Mouse (Mus musculus) macrophage (primary cell): Measurements from ENCODE around the gene Sall2. TPM values are rescaled to one million over a fixed set of nuclear protein-coding genes. Genes with fewer than 3 reads are reported as not detected.
"Not testable (repeated sequence)": the region's sequence is repeated elsewhere in the genome, so short reads cannot be mapped to it uniquely, and the experiment has no call there.

Source experiments
- H3K27ac ChIP-seq: fragments of 350-480 bp; formaldehyde crosslinking; 2 replicates; pipeline ENCODE4 v1.9.0; 2021
- H3K36me3 ChIP-seq: fragments of 350-480 bp; formaldehyde crosslinking; 2 replicates; pipeline ENCODE4 v1.9.0; 2021; ENCODE audit errors: inconsistent target
- H3K4me3 ChIP-seq: fragments of 350-480 bp; formaldehyde crosslinking; 2 replicates; pipeline ENCODE4 v1.9.0; 2021; ENCODE audit errors: inconsistent target
- H3K79me2 ChIP-seq: fragments of 350-480 bp; formaldehyde crosslinking; 2 replicates; pipeline ENCODE4 v1.9.0; 2021; ENCODE audit errors: inconsistent target
- WGBS: methylation state at CpG from one replicate; pipeline ENCODE4 v1.1.7; 2026; ENCODE audit warnings: inconsistent platforms; ENCODE audit not compliant: missing documents; 5-methylcytosine and 5-hydroxymethylcytosine counted together
- polyA plus RNA-seq: library from polyadenylated mRNA; stranded (reverse); fragments of 250-400 nt; gene quantifications from 3 replicates; pipeline ENCODE4 v1.2.4, GENCODE M21; 2018; ENCODE audit warnings: inconsistent platforms

Sall2 gene
- polyA plus RNA-seq, 1 experiment from 2014 or later, result 0.27 TPM

- Histone ChIP-seq H3K27ac (no peak overlapping the region), H3K4me3 (no peak overlapping the region), H3K79me2 (no peaks in the 10 kb centered on the region), H3K36me3 (no peaks in the 10 kb centered on the region)
- WGBS, result 72% methylated on average over 8 of the region's 8 CpGs
These were observed 13.8 kb downstream of the Sall2 start for GRCm38 (mm10) chr14:52314808-52315150.

GRCm38 (mm10) chr14:52313931-52314807, 14.4 kb downstream of the Sall2 start:
- 48% methylated on average over 26 of the region's 26 CpGs for WGBS
- no peak overlapping the region for H3K27ac ChIP-seq
- no peaks in the 10 kb centered on the region for H3K36me3 ChIP-seq
- H3K4me3 ChIP-seq, result no peak overlapping the region
- no peaks in the 10 kb centered on the region for H3K79me2 ChIP-seq

- Histone ChIP-seq H3K36me3 (no peaks in the 10 kb centered on the region), H3K79me2 (no peaks in the 10 kb centered on the region), H3K27ac (no peak overlapping the region), H3K4me3 (no peak overlapping the region)
- WGBS, result 100% methylated on average over 2 of the region's 2 CpGs
These were observed 17.7 kb downstream of the Sall2 start for GRCm38 (mm10) chr14:52310906-52311305.

GRCm38 (mm10) chr14:52310343-52310742, 18.2 kb downstream of the Sall2 start:
- not testable (repeated sequence) for H3K36me3 ChIP-seq, H3K79me2 ChIP-seq, H3K4me3 ChIP-seq, H3K27ac ChIP-seq
- WGBS, result 100% methylated on average over 6 of the region's 6 CpGs

- H3K27ac ChIP-seq, result no peak overlapping the region
- 88% methylated on average over 2 of the region's 2 CpGs for WGBS
- H3K79me2 ChIP-seq, result peaks cover 34% of the 10 kb centered on the region
- no peaks in the 10 kb centered on the region for H3K36me3 ChIP-seq
- no peak overlapping the region for H3K4me3 ChIP-seq
These were observed 22.5 kb downstream of the Sall2 start for GRCm38 (mm10) chr14:52306100-52306499.

DNA sequence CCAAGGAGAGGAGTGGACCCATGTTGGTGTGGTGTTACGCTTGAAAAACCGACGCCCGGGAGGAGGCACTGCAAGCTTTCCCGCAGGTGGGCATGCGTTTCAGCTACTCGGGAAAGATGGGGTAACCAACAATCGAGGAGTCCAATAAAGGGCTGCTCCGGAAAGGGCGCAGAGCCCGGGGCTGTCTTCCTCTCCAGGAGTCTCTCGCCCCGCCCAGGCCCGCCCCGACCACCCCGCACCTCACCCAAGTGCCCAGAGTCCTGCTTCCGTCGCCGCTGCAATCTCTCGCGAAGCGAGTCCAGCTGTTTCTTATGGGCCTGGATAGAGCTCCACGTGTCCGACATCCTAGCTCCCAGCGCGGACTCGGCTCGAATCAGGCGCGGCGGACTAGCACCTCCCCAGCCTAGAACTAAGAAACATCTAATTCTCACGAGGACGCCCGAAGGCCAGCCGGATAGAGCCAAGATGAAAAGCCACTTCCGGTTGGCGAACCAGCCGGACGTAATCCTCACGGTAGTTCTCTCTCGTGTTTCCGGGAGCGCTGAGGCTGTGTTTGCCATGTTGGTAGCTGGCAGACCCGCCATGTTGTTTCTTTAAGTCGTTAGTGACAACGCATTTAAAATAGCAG, 23.8 kb downstream of the Sall2 start, which contains the start of gene Mettl3:
TSS of gene Mettl3 (minus strand) at position 485 of the 628 bp plus-strand sequence.
- peak within 1 kb of the TSS; percentile 74 for H3K27ac ChIP-seq
- WGBS, result 1% methylated on average over 42 of the region's 46 CpGs
- peak within 1 kb of the TSS; percentile 90 for H3K4me3 ChIP-seq
- H3K36me3 ChIP-seq, result peaks cover 7% of the 10 kb centered on the region; the same call in 1 of the 2 replicates
- peaks cover 37% of the 10 kb centered on the region for H3K79me2 ChIP-seq

- not testable (repeated sequence) for H3K4me3 ChIP-seq, H3K27ac ChIP-seq
- H3K79me2 ChIP-seq, result peaks cover 37% of the 10 kb centered on the region
- WGBS, result no CpG with 5 or more reads among the region's 3 CpGs
- peaks cover 18% of the 10 kb centered on the region; the same call in 1 of the 2 replicates for H3K36me3 ChIP-seq
These were observed 25.0 kb downstream of the Sall2 start for GRCm38 (mm10) chr14:52303517-52303916.

DNA sequence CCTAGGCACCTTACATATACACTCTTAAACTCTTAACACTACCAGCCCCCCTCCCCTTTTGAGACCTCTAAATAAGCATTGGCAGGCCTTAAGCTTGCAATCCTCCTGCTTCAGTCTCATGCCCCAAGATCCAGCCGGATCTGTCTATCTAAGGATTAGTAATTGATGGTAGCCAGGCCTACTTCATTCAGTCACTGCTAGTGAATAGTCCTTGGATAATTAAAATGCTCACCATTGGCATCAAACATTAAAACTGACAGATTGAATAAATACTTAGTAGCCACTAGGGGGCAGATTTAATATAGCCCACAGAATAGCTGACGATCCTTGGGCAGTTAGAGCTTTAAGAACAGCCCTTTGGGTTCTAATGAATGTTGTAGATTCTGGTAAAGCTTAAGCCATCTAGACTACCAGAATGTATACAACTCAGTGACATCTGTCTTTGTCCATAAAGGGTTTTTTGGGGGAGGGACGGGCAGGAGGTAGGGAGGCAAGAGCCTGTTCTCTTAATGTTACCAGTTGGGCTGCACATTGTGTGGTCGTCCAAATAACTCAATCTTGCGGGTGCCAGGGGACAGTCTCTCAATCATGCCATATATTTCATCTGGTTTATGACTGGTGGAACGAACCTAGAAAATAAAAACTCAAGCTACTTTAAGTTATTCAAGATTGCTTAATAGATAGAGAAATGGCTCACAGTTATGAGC, 32.9 kb downstream of the Sall2 start:
- Histone ChIP-seq H3K4me3 (no peak overlapping the region), H3K36me3 (peaks cover 77% of the 10 kb centered on the region), H3K27ac (no peak overlapping the region), H3K79me2 (no peaks in the 10 kb centered on the region; the same call in 1 of the 2 replicates)
- WGBS, result 88% methylated on average over 5 of the region's 6 CpGs

GRCm38 (mm10) chr14:52284191-52284590, 44.4 kb downstream of the Sall2 start:
- Histone ChIP-seq H3K36me3 (peaks cover 48% of the 10 kb centered on the region), H3K4me3 (no peak overlapping the region), H3K79me2 (peaks cover 64% of the 10 kb centered on the region), H3K27ac (no peak overlapping the region)
- WGBS, result 93% methylated on average over 3 of the region's 3 CpGs

DNA sequence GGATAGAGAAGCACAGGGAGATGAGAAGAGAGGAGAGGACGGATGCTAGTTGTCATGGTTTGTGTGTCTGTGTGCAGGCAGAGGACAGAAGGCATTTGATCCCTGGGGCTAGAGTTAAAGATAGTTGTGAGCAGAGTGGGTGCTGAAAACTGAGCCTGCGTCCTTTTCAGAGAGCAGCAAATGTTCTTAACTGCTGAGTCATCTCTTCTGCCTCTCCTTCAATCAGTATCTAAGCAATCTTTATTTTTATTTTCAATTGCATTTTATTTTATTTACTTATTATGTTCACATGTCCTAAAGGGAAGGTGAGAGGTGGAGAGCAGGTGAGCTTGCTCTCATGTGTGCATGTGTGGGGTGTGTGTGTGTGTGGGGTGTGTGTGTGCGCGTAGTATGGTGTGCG, 44.9 kb downstream of the Sall2 start:
- Histone ChIP-seq H3K27ac (no peak overlapping the region), H3K79me2 (peaks cover 64% of the 10 kb centered on the region), H3K4me3 (no peak overlapping the region), H3K36me3 (peaks cover 45% of the 10 kb centered on the region)
- WGBS, result 100% methylated on average over 2 of the region's 5 CpGs

GRCm38 (mm10) chr14:52279747-52280120, 48.8 kb downstream of the Sall2 start:
- under 1% methylated on average over 19 of the region's 21 CpGs for WGBS
- Histone ChIP-seq H3K79me2 (peaks cover 57% of the 10 kb centered on the region), H3K36me3 (peaks cover 10% of the 10 kb centered on the region; the same call in 1 of the 2 replicates), H3K4me3 (peak overlapping the region; percentile 71), H3K27ac (peak overlapping the region; percentile 64)

DNA sequence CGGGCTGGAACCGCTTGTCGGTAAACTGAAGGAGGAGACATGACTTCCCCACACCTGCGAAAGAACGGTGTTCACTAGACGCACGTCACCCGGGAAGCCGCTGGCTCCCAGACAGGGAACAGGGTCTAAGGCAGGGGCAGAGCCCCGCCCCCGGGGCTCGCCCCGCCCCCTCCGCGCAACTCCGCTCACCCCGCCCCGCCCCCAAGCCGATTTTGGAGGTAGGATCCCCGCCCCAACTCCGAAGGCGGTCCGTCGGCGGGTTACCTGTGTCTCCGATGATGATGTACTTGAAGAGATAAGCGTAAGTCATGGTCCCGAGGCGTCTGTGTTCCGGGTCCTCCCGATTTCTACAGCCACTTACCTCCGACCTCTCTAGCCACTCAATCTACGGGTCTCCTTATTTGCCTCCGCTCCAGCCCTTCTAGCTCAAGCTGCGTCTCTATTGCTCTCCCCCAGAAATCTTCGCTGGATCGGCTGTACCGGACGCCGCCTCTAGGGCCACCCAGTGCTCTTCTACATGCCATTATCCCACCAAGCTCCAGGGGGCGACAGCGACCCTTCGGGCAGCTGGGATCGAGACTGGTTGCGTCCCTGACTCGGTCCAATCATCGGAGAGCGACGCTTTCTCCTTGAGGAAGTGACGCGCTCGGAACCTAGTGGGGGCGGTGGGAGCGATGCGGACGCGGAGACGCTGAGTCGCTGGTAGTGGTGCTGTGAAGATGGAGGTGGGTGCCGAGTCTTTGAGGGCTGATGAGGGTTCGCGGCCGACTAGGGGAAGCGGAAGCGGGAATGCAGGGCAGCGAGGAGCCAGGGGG, 49.4 kb downstream of the Sall2 start, which contains the start of the genes Tox4 and Rab2b:
TSS of gene Tox4 (plus strand) at position 215 of the 815 bp plus-strand sequence.
TSS of gene Rab2b (minus strand) at position 614 of the 815 bp plus-strand sequence.
- Histone ChIP-seq H3K36me3 (peaks cover 6% of the 10 kb centered on the region; the same call in 1 of the 2 replicates), H3K79me2 (peaks cover 51% of the 10 kb centered on the region), H3K27ac (peak within 1 kb of the TSS; percentile 64), H3K4me3 (peak within 1 kb of the TSS; percentile 71)
- WGBS, result under 1% methylated on average over 60 of the region's 66 CpGs

DNA sequence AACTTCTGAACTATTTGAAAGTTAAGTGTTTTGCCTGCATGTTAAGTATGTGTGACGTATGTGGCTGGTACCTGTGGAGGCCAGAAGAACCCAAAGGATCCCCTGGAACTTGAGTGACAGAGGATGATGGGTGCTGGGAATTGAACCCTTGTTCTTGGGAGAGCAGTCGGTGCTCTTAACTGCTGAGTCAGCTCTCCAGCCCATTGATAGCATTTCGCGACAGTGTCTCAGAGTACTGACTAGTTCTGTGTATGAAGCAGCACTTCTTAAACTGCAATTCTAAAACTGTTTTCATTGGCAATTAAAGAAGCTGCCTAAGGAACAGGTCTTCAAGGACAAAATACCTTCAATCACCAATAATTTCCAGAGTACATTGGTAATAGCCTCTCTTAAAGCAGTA, 51.4 kb downstream of the Sall2 start:
- Histone ChIP-seq H3K4me3 (no peak overlapping the region), H3K36me3 (no peaks in the 10 kb centered on the region), H3K79me2 (peaks cover 32% of the 10 kb centered on the region), H3K27ac (no peak overlapping the region)
- 98% methylated on average over 4 of the region's 4 CpGs for WGBS

DNA sequence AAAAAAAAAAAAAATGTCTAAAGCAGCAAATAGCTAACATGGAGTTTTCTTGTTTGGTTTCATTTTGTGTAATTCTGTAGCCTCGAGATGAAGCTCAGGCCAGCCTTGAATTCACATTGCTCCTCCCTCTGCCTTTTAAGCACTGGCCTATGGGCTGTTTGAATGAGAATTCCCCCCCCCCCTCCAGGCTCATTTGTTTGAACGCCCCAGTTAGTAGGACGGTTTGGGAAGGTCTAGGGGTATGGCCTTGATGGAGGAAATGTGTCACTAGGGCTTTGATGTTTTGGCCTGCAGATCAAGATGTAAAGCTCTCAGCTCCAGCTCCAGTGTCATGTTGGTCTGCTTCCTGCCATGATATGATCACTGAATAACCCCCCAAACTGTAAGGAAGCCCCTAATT, 55.8 kb downstream of the Sall2 start:
- Histone ChIP-seq H3K79me2 (no peaks in the 10 kb centered on the region; the same call in 1 of the 2 replicates), H3K27ac (no peak overlapping the region), H3K4me3 (no peak overlapping the region), H3K36me3 (no peaks in the 10 kb centered on the region)
- 80% methylated on average over 3 of the region's 3 CpGs for WGBS
